Mouse (Mus musculus): ENCODE data around the gene Sema7a.

GRCm38 (mm10) chr9:57942039-57942438 is 2.1 kb downstream of the Sema7a start:
- no peak for TF ChIP-seq NELFE (IDR thresholded peaks at IDR 0.05; ENCODE audit: low read depth, low read length)
- TF ChIP-seq GATA1 (IDR thresholded peaks at IDR 0.05; ENCODE audit: low read depth, low read length) = no peak
- no peak for TF ChIP-seq MYC (IDR thresholded peaks at IDR 0.05; ENCODE audit: low read depth, low read length)
- no peak for TF ChIP-seq CTCF (IDR thresholded peaks at IDR 0.05 in 2 of 3, conservative IDR thresholded peaks at IDR 0.05 in 1 of 3; ENCODE audit: control insufficient read depth in 1 of 3, insufficient read depth in 1 of 3, low read depth in 2 of 3, low read length in 3 of 3, poor library complexity in 1 of 3, severe bottlenecking in 1 of 3)
- TF ChIP-seq POLR2A (IDR thresholded peaks at IDR 0.05; ENCODE audit: control insufficient read depth in 1 of 2, insufficient read depth in 1 of 2, low read depth in 1 of 2, low read length in 2 of 2, poor library complexity in 1 of 2) = no peak
- TF ChIP-seq E2F4 (IDR thresholded peaks at IDR 0.05; ENCODE audit: borderline replicate concordance, low read depth, low read length) = no peak
- TF ChIP-seq UBTF (IDR thresholded peaks at IDR 0.05; ENCODE audit: borderline replicate concordance, insufficient read depth, low read depth, low read length) = no peak
- no peak for TF ChIP-seq ZMIZ1 (IDR thresholded peaks at IDR 0.05; ENCODE audit: low read depth, low read length)
- no peak for TF ChIP-seq RAD21 (IDR thresholded peaks at IDR 0.05; ENCODE audit: low read depth, low read length)
- no peak for TF ChIP-seq ZNF384 (IDR thresholded peaks at IDR 0.05; ENCODE audit: low read depth, low read length)
- TF ChIP-seq MXI1 (IDR thresholded peaks at IDR 0.05; ENCODE audit: low read depth, low read length) = no peak

All from MEL (cell line).